Mouse (Mus musculus): ENCODE data around the gene Gm1979. TPM values are rescaled to one million over a fixed set of nuclear protein-coding genes. Genes with fewer than 3 reads are reported as not detected.
"Not testable (repeated sequence)": the region's sequence is repeated elsewhere in the genome, so short reads cannot be mapped to it uniquely, and the experiment has no call there.

Gene Gm1979
- polyA plus RNA-seq (2012; fragmentation: generic; extraction: Trizol) = not detected
- long read RNA-seq, experiment 1 = 0 reads
- long read RNA-seq, experiment 2 = 0 reads

DNA sequence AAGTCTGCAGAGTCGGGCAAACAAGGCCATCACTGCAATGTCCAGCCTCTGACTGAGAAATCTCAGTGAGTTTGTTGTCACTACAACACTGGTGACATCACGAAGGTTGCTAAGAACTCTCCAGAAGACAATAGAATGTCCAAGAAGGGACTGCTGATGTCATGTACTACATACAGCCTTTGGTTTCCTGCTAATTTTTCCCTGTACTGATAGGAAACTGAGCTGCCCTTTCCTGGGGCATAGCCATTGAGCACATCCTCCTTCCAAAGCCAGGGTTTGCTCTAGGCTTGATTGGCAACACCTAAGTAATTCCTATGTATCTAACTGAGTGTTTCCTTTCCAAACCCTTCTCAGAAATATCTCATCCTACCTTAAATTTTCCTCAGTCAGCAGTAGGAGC, at the start of gene Gm1979:
TSS of gene Gm1979 (minus strand) at position 101 of the 400 bp plus-strand sequence.
- H3K4me3 ChIP-seq (ENCODE audit: insufficient read depth, poor library complexity, severe bottlenecking); H3ac ChIP-seq (ENCODE audit: control insufficient read depth, insufficient read length, low read depth); H3K27me3 ChIP-seq (ENCODE audit: control insufficient read depth, insufficient read depth, insufficient read length); H3K79me2 ChIP-seq (ENCODE audit: control insufficient read depth, insufficient read depth); H3K79me3 ChIP-seq (ENCODE audit: low read depth); H3K36me3 ChIP-seq (ENCODE audit: control insufficient read depth, insufficient read depth): not testable (repeated sequence)

DNA sequence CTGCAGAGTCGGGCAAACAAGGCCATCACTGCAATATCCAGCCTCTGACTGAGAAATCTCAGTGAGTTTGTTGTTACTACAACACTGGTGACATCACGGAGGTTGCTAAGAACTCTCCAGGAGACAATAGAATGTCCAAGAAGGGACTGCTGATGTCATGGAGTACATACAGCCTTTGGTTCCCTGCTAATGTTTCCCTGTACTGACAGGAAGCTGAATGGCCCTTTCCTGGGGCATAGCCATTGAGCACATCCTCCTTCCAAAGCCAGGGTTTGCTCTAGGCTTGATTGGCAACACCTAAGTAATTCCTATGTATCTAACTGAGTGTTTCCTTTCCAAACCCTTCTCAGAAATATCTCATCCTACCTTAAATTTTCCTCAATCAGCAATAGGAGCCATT, 34.9 kb upstream of the Gm1979 start, which contains the start of gene Speer4a:
TSS of gene Speer4a (minus strand) at position 101 of the 400 bp plus-strand sequence.
- not testable (repeated sequence) for H3K79me2 ChIP-seq (ENCODE audit: control insufficient read depth, insufficient read depth); H3K27me3 ChIP-seq (ENCODE audit: control insufficient read depth, insufficient read depth, insufficient read length); H3K79me3 ChIP-seq (ENCODE audit: low read depth); H3K4me3 ChIP-seq (ENCODE audit: insufficient read depth, poor library complexity, severe bottlenecking); H3ac ChIP-seq (ENCODE audit: control insufficient read depth, insufficient read length, low read depth); H3K36me3 ChIP-seq (ENCODE audit: control insufficient read depth, insufficient read depth)

DNA sequence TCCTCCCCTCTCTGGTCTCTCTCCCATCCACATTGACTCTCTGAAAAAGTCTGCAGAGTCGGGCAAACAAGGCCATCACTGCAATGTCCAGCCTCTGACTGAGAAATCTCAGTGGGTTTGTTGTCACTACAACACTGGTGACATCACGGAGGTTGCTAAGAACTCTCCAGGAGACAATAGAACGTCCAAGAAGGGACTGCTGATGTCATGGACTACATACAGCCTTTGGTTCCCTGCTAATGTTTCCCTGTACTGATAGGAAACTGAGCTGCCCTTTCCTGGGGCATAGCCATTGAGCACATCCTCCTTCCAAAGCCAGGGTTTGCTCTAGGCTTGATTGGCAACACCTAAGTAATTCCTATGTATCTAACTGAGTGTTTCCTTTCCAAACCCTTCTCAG, 18.2 kb upstream of the Gm1979 start, which contains the start of gene Gm5862:
TSS of gene Gm5862 (minus strand) at position 101 of the 400 bp plus-strand sequence.
- H3K36me3 ChIP-seq (ENCODE audit: control insufficient read depth, insufficient read depth); H3K27me3 ChIP-seq (ENCODE audit: control insufficient read depth, insufficient read depth, insufficient read length); H3K79me2 ChIP-seq (ENCODE audit: control insufficient read depth, insufficient read depth); H3ac ChIP-seq (ENCODE audit: control insufficient read depth, insufficient read length, low read depth); H3K4me3 ChIP-seq (ENCODE audit: insufficient read depth, poor library complexity, severe bottlenecking); H3K79me3 ChIP-seq (ENCODE audit: low read depth): not testable (repeated sequence)

DNA sequence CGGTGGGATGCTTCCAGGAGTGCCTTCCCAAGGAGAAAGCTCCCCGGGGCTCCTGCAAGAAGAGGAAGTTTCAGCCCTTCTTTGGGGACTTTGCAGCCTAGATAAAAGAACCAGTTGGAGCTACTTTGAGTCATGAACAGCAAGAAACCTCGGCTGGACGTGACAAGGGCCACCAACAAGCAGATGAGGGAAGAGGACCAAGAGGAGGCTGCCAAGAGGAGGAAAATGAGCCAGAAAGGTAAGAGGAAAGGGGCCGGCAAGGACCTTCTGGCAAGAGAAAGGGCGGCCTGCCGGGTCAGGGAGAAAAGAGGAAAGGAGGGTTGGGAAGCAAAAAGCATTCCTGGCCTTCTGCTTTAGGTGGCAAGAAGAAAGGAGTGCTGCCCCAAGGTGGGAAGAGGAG, 3.1 kb upstream of the Gm1979 start:
- not testable (repeated sequence) for H3K4me3 ChIP-seq (ENCODE audit: insufficient read depth, poor library complexity, severe bottlenecking); H3K27me3 ChIP-seq (ENCODE audit: control insufficient read depth, insufficient read depth, insufficient read length); H3ac ChIP-seq (ENCODE audit: control insufficient read depth, insufficient read length, low read depth); H3K36me3 ChIP-seq (ENCODE audit: control insufficient read depth, insufficient read depth); H3K79me2 ChIP-seq (ENCODE audit: control insufficient read depth, insufficient read depth); H3K79me3 ChIP-seq (ENCODE audit: low read depth)

DNA sequence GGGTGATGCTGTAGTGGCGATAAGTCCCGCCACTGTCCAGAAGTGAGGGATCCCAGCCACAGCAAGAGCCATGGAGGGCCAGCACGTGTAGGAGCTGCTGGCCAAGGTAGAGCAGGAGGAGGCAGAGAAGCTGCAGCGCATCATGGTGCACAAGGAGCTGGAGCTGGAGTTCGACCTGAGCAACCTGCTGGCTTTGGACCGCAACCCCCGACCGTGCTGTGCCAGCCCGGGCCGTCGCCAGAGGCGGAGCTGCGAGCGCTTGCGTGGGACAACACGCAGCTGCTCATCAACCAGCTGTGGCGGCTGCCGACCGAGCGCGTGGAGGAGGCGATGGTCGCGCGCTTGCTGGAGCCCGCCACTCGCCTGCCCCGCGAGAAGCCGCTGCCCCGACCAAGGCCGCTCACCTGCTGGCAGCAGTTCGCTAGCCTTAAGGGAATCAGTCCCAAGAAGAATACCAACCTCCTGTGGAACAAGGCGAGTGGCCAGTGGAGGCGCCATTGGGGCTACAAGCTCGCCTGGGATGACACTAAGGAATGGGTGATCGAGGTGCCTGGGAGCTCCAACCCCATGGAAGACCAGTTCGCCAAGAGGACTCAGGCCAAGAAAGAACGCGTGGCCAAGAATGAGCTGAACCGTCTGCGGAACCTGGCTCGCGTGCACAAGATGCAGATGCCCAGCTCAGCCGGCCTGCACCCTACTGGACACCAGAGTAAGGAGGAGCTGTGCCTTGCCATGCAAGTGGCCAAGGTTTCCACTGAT, 2.5 kb upstream of the Gm1979 start:
- H3ac ChIP-seq (ENCODE audit: control insufficient read depth, insufficient read length, low read depth); H3K79me2 ChIP-seq (ENCODE audit: control insufficient read depth, insufficient read depth); H3K36me3 ChIP-seq (ENCODE audit: control insufficient read depth, insufficient read depth); H3K27me3 ChIP-seq (ENCODE audit: control insufficient read depth, insufficient read depth, insufficient read length); H3K79me3 ChIP-seq (ENCODE audit: low read depth); H3K4me3 ChIP-seq (ENCODE audit: insufficient read depth, poor library complexity, severe bottlenecking): not testable (repeated sequence)

DNA sequence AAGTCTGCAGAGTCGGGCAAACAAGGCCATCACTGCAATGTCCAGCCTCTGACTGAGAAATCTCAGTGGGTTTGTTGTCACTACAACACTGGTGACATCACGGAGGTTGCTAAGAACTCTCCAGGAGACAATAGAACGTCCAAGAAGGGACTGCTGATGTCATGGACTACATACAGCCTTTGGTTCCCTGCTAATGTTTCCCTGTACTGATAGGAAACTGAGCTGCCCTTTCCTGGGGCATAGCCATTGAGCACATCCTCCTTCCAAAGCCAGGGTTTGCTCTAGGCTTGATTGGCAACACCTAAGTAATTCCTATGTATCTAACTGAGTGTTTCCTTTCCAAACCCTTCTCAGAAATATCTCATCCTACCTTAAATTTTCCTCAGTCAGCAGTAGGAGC, 16.0 kb downstream of the Gm1979 start, which contains the start of gene Gm21698:
TSS of gene Gm21698 (minus strand) at position 101 of the 400 bp plus-strand sequence.
- not testable (repeated sequence) for H3K4me3 ChIP-seq (ENCODE audit: insufficient read depth, poor library complexity, severe bottlenecking); H3ac ChIP-seq (ENCODE audit: control insufficient read depth, insufficient read length, low read depth); H3K79me3 ChIP-seq (ENCODE audit: low read depth); H3K79me2 ChIP-seq (ENCODE audit: control insufficient read depth, insufficient read depth); H3K27me3 ChIP-seq (ENCODE audit: control insufficient read depth, insufficient read depth, insufficient read length); H3K36me3 ChIP-seq (ENCODE audit: control insufficient read depth, insufficient read depth)

DNA sequence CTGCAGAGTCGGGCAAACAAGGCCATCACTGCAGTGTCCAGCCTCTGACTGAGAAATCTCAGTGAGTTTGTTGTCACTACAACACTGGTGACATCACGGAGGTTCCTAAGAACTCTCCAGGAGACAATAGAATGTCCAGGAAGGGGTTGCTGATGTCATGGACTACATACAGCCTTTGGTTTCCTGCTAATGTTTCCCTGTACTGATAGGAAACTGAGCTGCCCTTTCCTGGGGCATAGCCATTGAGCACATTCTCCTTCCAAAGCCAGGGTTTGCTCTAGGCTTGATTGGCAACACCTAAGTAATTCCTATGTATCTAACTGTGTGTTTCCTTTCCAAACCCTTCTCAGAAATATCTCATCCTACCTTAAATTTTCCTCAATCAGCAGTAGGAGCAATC, 32.0 kb downstream of the Gm1979 start, which contains the start of gene Gm21680:
TSS of gene Gm21680 (minus strand) at position 101 of the 400 bp plus-strand sequence.
- not testable (repeated sequence) for H3K36me3 ChIP-seq (ENCODE audit: control insufficient read depth, insufficient read depth); H3K4me3 ChIP-seq (ENCODE audit: insufficient read depth, poor library complexity, severe bottlenecking); H3K27me3 ChIP-seq (ENCODE audit: control insufficient read depth, insufficient read depth, insufficient read length); H3ac ChIP-seq (ENCODE audit: control insufficient read depth, insufficient read length, low read depth); H3K79me3 ChIP-seq (ENCODE audit: low read depth); H3K79me2 ChIP-seq (ENCODE audit: control insufficient read depth, insufficient read depth)

DNA sequence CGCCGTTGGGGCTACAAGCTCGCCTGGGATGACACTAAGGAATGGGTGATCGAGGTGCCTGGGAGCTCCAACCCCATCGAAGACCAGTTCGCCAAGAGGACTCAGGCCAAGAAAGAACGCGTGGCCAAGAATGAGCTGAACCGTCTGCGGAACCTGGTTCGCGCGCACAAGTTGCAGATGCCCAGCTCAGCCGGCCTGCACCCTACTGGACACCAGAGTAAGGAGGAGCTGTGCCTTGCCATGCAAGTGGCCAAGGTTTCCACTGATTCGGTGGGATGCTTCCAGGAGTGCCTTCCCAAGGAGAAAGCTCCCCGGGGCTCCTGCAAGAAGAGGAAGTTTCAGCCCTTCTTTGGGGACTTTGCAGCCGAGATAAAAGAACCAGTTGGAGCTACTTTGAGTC, 47.5 kb downstream of the Gm1979 start:
- H3K79me2 ChIP-seq (ENCODE audit: control insufficient read depth, insufficient read depth); H3K79me3 ChIP-seq (ENCODE audit: low read depth); H3ac ChIP-seq (ENCODE audit: control insufficient read depth, insufficient read length, low read depth); H3K27me3 ChIP-seq (ENCODE audit: control insufficient read depth, insufficient read depth, insufficient read length); H3K36me3 ChIP-seq (ENCODE audit: control insufficient read depth, insufficient read depth); H3K4me3 ChIP-seq (ENCODE audit: insufficient read depth, poor library complexity, severe bottlenecking): not testable (repeated sequence)

DNA sequence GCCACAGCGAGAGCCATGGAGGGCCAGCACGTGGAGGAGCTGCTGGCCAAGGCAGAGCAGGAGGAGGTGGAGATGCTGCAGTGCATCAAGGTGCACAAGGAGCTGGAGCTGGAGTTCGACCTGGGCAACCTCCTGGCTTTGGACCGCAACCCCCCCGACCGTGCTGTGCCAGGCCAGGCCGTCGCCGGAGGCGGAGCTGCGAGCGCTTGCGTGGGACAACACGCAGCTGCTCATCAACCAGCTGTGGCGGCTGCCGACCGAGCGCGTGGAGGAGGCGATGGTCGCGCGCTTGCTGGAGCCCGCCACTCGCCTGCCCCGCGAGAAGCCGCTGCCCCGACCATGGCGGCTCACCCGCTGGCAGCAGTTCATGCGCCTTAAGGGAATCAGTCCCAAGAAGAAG, 48.0 kb downstream of the Gm1979 start:
- not testable (repeated sequence) for H3ac ChIP-seq (ENCODE audit: control insufficient read depth, insufficient read length, low read depth); H3K36me3 ChIP-seq (ENCODE audit: control insufficient read depth, insufficient read depth); H3K4me3 ChIP-seq (ENCODE audit: insufficient read depth, poor library complexity, severe bottlenecking); H3K27me3 ChIP-seq (ENCODE audit: control insufficient read depth, insufficient read depth, insufficient read length); H3K79me2 ChIP-seq (ENCODE audit: control insufficient read depth, insufficient read depth); H3K79me3 ChIP-seq (ENCODE audit: low read depth)

DNA sequence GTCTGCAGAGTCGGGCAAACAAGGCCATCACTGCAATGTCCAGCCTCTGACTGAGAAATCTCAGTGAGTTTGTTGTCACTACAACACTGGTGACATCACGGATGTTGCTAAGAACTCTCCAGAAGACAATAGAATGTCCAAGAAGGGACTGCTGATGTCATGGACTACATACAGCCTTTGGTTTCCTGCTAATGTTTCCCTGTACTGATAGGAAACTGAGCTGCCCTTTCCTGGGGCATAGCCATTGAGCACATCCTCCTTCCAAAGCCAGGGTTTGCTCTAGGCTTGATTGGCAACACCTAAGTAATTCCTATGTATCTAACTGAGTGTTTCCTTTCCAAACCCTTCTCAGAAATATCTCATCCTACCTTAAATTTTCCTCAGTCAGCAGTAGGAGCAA, 50.3 kb downstream of the Gm1979 start, which contains the start of gene Gm21671:
TSS of gene Gm21671 (minus strand) at position 101 of the 400 bp plus-strand sequence.
- not testable (repeated sequence) for H3K79me3 ChIP-seq (ENCODE audit: low read depth); H3ac ChIP-seq (ENCODE audit: control insufficient read depth, insufficient read length, low read depth); H3K27me3 ChIP-seq (ENCODE audit: control insufficient read depth, insufficient read depth, insufficient read length); H3K4me3 ChIP-seq (ENCODE audit: insufficient read depth, poor library complexity, severe bottlenecking); H3K79me2 ChIP-seq (ENCODE audit: control insufficient read depth, insufficient read depth); H3K36me3 ChIP-seq (ENCODE audit: control insufficient read depth, insufficient read depth)

Measured in C2C12 (cell line).